Mouse (Mus musculus) cortical plate, adult 2 months (tissue): Measurements from ENCODE around the gene Lmntd2. TPM values are rescaled to one million over a fixed set of nuclear protein-coding genes. Genes with fewer than 3 reads are reported as not detected.

Source experiments
- H3K27ac ChIP-seq: fragments of 200-500 bp; 2 replicates; pipeline ENCODE4 v1.5.1; 2012; ENCODE audit warnings: low read length, control low read depth, inconsistent platforms; ENCODE audit not compliant: insufficient read depth
- H3K4me1 ChIP-seq: fragments of 200-500 bp; 2 replicates; pipeline ENCODE4 v1.6.1; 2011; ENCODE audit warnings: low read length; ENCODE audit not compliant: control insufficient read depth, insufficient read depth
- H3K4me3 ChIP-seq: fragments of 200-500 bp; 2 replicates; pipeline ENCODE4 v1.5.1; 2011; ENCODE audit warnings: mild to moderate bottlenecking, low read length, control low read depth; ENCODE audit not compliant: insufficient read depth
- CTCF ChIP-seq: fragments of 200-500 bp; IDR thresholded peaks from 2 replicates; pipeline ENCODE4 v1.5.1; 2011; ENCODE audit warnings: mild to moderate bottlenecking, control low read depth, low read length; ENCODE audit not compliant: insufficient read depth; ENCODE audit errors: extremely low read depth
- POLR2A ChIP-seq: fragments of 200-500 bp; IDR thresholded peaks from 2 replicates; pipeline ENCODE4 v1.6.1; 2011; ENCODE audit warnings: mild to moderate bottlenecking, low read length, control low read depth; ENCODE audit not compliant: insufficient read depth; ENCODE audit errors: extremely low read depth
- polyA plus RNA-seq: library from polyadenylated mRNA; depleted of rRNA; stranded (reverse); fragments of >200 nt; gene quantifications from 2 replicates; pipeline ENCODE4 v1.2.3, GENCODE M21; 2012

Gene Lmntd2
- polyA plus RNA-seq, 1 experiment = 0.27 TPM

GRCm38 (mm10) chr7:141209526-141209925, 4.4 kb downstream of the Lmntd2 start:
- Histone ChIP-seq H3K4me3 (no peak overlapping the region), H3K27ac (no peak overlapping the region), H3K4me1 (no peaks in the 10 kb centered on the region)
- TF ChIP-seq POLR2A = no peak
- no peak for TF ChIP-seq CTCF

- Histone ChIP-seq H3K27ac (no peak overlapping the region), H3K4me3 (no peak overlapping the region), H3K4me1 (no peaks in the 10 kb centered on the region)
- TF ChIP-seq POLR2A (no peak), CTCF (no peak)
These were observed 7.5 kb downstream of the Lmntd2 start for GRCm38 (mm10) chr7:141206182-141206937.

- Histone ChIP-seq H3K4me1 (no peaks in the 10 kb centered on the region), H3K4me3 (no peak overlapping the region), H3K27ac (no peak overlapping the region)
- TF ChIP-seq CTCF (no peak), POLR2A (no peak)
These were observed 8.4 kb downstream of the Lmntd2 start for GRCm38 (mm10) chr7:141205504-141205903.

- TF ChIP-seq POLR2A (no peak), CTCF (no peak)
- H3K4me3 ChIP-seq = no peak overlapping the region
- no peaks in the 10 kb centered on the region for H3K4me1 ChIP-seq
These were observed 9.3 kb downstream of the Lmntd2 start for GRCm38 (mm10) chr7:141204546-141204945.

GRCm38 (mm10) chr7:141198121-141198520, 15.8 kb downstream of the Lmntd2 start:
- H3K4me3 ChIP-seq = no peak overlapping the region
- H3K27ac ChIP-seq = no peak overlapping the region
- no peak for TF ChIP-seq POLR2A
- TF ChIP-seq CTCF = no peak
- H3K4me1 ChIP-seq = no peaks in the 10 kb centered on the region

More at GRCm38 (mm10) chr7:141204546-141204945, 9.3 kb downstream of the Lmntd2 start:
- H3K27ac ChIP-seq = no peak overlapping the region

GRCm38 (mm10) chr7:141196619-141197282, 17.1 kb downstream of the Lmntd2 start:
- TF ChIP-seq CTCF = no peak
- TF ChIP-seq POLR2A = no peak
- 0 out of 2 replicates have a peak, but pooled peaks cover 2% of the 10 kb centered on the region for H3K4me1 ChIP-seq
- H3K27ac ChIP-seq = no peak overlapping the region

GRCm38 (mm10) chr7:141195754-141196153, 18.1 kb downstream of the Lmntd2 start:
- TF ChIP-seq POLR2A (no peak), CTCF (no peak)
- 0 out of 2 replicates have a peak, but pooled peaks cover 2% of the 10 kb centered on the region for H3K4me1 ChIP-seq
- no peak overlapping the region for H3K4me3 ChIP-seq
- H3K27ac ChIP-seq = no peak overlapping the region

More at GRCm38 (mm10) chr7:141196619-141197282, 17.1 kb downstream of the Lmntd2 start:
- no peak overlapping the region for H3K4me3 ChIP-seq

- Histone ChIP-seq H3K4me1 (0 out of 2 replicates have a peak, but pooled peaks cover 2% of the 10 kb centered on the region), H3K4me3 (peak overlapping the region; percentile 40), H3K27ac (no peak overlapping the region)
- TF ChIP-seq POLR2A = peak; percentile 29; the same call in 1 of the 2 replicates
- TF ChIP-seq CTCF = no peak
These were observed 19.1 kb downstream of the Lmntd2 start for GRCm38 (mm10) chr7:141194830-141195229.

- Histone ChIP-seq H3K4me3 (peak overlapping the region; percentile 40), H3K27ac (no peak overlapping the region), H3K4me1 (0 out of 2 replicates have a peak, but pooled peaks cover 2% of the 10 kb centered on the region)
- TF ChIP-seq CTCF (no peak), POLR2A (no peak)
These were observed 19.5 kb downstream of the Lmntd2 start for GRCm38 (mm10) chr7:141194409-141194808.
